ENCODE assay signal across 18 mouse cellular contexts in the genomic region with DNA sequence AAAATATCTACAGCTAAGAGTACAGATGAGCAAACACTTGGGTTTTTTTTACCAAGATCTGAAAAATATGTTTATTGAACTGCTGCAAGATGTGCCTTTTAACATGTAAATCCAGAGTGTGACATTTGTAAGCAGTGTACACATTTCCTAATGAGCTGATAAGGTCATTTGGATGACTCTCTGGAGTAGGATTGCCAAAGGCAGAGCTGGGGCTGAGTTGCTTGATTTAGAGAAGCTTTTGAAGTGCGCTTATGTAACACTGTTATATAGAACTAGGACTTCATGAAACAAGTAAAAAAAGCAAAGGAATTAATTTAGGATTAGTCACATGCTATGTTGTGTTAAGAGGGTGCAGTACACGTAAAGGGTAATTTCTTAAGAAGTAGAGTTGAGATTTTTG.
"Had no signal": no experiment of that assay in that cellular context is flagged by ENCODE, and none has a peak within 500 bp of the region (broad histone marks: within the 10 kb centered on the region; RNA-seq: fewer than 3 reads in every experiment).

No protein-coding gene starts in this region.

- ATAC-seq: intestine, embryonic 15.5 days had no signal

- H3K27ac ChIP-seq: intestine, embryonic 15.5 days; kidney, embryonic 15.5 days; limb, embryonic 15.5 days; liver, embryonic 14.5 days; midbrain, embryonic 10.5 days; neural tube, embryonic 15.5 days; stomach, postnatal 0 days had no signal

- H3K4me3 ChIP-seq: intestine, embryonic 15.5 days; kidney, embryonic 15.5 days; limb, embryonic 15.5 days; midbrain, embryonic 10.5 days; myocyte; neural tube, embryonic 15.5 days had no signal

- H3K27me3 ChIP-seq: intestine, embryonic 15.5 days; kidney, embryonic 15.5 days; limb, embryonic 15.5 days; neural tube, embryonic 15.5 days had no signal

- H3K4me1 ChIP-seq: intestine, embryonic 15.5 days; kidney, embryonic 15.5 days; limb, embryonic 15.5 days; midbrain, embryonic 10.5 days; neural tube, embryonic 15.5 days had no signal

- H3K9ac ChIP-seq: intestine, embryonic 15.5 days; kidney, embryonic 15.5 days; limb, embryonic 15.5 days; liver, embryonic 14.5 days; neural tube, embryonic 15.5 days had no signal

- H3K36me3 ChIP-seq: intestine, embryonic 15.5 days; kidney, embryonic 15.5 days; limb, embryonic 15.5 days; midbrain, embryonic 10.5 days; neural tube, embryonic 15.5 days had no signal

- H3K4me2 ChIP-seq: intestine, embryonic 15.5 days; kidney, embryonic 15.5 days; limb, embryonic 15.5 days; neural tube, embryonic 15.5 days had no signal

- DNase-seq: kidney, adult 18-20 months; kidney, postnatal 14 days; layer of hippocampus, adult 9-11 months; layer of hippocampus, postnatal 36 days; lung, postnatal 14 days; midbrain, embryonic 14.5 days; right cerebral cortex, adult 18-20 months; right cerebral cortex, postnatal 25 days; thymus, adult 18-20 months; thymus, postnatal 14 days had no signal

- H3K9me3 ChIP-seq: intestine, embryonic 15.5 days; kidney, embryonic 15.5 days; limb, embryonic 15.5 days; midbrain, embryonic 10.5 days; neural tube, embryonic 15.5 days had no signal
